Mouse (Mus musculus): ENCODE results near the gene Ttll12.

- TF ChIP-seq CTCF (IDR thresholded peaks at IDR 0.05; ENCODE audit: borderline replicate concordance, extremely low read depth, insufficient read depth, insufficient read length) (no peak), POLR2A (IDR thresholded peaks at IDR 0.05; ENCODE audit: borderline replicate concordance, extremely low read depth, insufficient read depth, insufficient read length, poor library complexity, severe bottlenecking) (no peak)
These were observed 20.1 kb downstream of the Ttll12 start for GRCm38 (mm10) chr15:83574731-83575351.
